Mouse (Mus musculus): ENCODE measurements around the gene 3110082I17Rik. TPM values are rescaled to one million over a fixed set of nuclear protein-coding genes. Genes with fewer than 3 reads are reported as not detected.

The 3110082I17Rik gene
- polyA plus RNA-seq, 2 experiments from 2014 or later = 2.5 to 6.8 TPM

DNA sequence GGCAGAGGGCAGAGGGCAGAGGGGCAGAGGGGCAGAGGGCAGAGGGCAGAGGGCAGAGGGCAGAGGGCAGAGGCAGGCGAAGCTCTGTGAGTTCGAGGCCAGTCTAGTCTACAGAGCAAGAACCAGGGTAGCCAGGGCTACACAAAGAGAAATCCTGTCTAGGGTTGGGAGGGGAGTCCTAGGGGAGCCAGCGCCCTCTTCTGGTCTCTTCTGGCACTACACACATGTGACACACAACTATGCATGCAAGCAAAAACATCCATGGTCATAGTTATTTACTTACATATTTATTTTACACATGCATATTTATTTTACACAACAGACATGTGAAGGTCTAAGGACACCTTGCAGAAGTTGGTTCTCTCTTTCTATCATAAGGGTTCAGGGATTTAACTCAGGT lies 42.8 kb downstream of the 3110082I17Rik start:
- ATAC-seq = no peak

DNA sequence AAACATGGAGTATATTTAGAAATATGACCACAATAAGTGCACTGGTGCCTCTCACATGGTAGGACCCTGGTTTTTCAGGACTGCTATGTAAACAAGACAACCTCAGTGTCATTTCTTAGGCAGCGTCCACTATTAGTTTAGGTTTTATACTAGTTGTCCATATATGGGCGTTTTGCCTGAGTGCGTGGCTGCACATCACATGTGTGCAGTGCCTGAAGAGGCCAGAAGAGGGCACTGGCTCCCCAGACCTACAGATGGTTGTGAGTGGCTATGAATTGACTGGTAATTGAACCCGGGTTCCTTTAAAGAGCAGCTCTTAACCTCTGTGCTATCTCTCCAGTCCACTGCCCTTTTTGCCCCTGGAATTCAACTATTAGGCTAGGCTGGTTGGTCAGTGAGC lies 43.4 kb downstream of the 3110082I17Rik start:
- no peak for ATAC-seq

DNA sequence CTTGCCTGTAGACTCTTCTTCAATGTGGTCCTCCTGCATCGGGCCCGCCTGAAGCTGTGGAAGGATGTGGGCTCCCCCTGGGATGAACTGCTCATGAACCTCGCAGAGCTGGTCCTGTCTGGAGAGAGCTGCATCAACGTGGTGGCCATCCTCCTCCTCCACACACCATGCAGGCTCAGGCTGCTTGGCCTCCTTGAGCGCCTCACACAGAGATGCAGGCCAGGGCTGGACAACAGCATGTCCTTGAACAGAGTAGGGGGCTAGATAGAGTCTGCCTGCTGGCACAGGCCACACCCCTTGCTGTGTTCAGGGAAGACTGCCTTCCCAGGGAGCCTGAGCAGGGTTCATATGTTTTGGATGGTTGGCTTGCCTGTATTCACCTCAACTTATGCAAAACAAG lies 45.3 kb downstream of the 3110082I17Rik start:
- ATAC-seq = no peak

- ATAC-seq = no peak
Observed at GRCm38 (mm10) chr5:139413545-139413944, 46.8 kb downstream of the 3110082I17Rik start.

DNA sequence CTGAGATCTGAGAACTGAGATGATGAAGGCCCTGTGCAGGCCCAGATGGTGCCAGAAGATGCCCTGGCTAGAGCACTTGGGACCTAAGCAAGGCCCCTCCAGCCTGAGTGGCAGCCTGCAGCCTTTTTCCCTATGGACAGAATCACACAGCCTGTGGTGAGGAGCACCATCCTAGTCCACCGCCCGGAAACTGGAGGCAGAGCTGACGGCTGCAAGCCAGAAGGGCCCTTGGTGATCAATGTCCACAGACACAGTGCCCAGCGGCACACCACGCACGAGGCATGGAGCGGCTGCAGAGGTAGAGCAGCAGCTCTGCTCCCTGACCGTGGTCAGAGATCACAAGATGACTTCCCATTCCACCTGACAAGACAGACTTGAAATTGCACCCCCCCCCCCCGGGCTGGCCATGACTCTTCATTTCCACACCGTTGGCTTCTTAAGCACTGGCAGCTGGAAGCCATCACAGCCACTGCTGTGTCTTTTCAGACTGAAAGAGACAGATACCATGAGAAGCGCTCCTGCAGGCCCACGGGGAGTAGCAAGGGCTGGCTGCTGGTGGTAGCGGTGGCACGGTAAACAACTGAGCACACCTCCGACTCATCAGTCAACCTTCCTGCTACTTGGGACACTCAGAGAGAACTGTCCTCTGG lies 48.5 kb downstream of the 3110082I17Rik start:
- no peak for ATAC-seq

- ATAC-seq = no peak
Observed at GRCm38 (mm10) chr5:139411117-139411516, 49.2 kb downstream of the 3110082I17Rik start.

DNA sequence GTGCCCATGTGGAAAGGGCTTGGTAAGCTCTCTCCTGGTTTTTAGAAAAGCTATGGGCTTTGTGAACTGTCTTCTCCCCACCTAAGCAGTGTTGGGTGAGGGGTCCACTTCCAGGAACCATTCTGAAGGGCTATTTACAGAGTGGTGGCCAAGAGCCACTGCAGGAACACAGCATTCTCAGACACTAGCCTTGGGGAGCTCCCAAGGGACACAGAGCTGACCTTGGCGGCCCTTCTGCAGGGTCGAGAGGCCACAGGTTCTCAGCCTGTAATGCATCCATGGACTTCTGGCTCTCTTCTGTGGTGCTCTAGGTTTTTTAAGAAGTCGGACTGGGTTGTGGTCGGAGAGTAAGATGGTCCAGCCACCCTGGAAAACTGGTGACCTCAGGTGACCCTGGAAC lies 50.3 kb downstream of the 3110082I17Rik start:
- no peak for ATAC-seq

DNA sequence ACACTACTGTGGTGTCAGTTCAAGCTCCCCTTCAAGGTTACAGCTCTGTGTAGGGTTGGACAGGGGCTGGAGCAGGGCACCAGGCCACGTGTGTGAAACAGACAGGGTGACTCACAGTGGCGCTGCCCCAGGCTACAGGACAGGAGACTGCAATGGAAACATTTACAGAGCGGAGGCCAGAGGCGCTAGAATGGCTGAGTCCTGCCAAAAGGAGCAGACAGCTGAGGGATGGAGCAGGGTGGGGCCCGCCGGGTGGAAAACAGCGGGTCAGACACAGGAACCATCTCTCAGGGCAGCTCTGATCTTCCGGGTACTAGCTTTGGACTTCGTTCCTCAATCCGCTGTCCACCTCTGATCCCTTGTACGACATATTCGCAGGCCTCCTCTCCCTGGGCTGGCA lies 50.9 kb downstream of the 3110082I17Rik start:
- ATAC-seq = no peak

GRCm38 (mm10) chr5:139408511-139408910 lies 51.8 kb downstream of the 3110082I17Rik start:
- ATAC-seq = no peak

- ATAC-seq = no peak
Observed at GRCm38 (mm10) chr5:139407121-139407885, 53.0 kb downstream of the 3110082I17Rik start.

DNA sequence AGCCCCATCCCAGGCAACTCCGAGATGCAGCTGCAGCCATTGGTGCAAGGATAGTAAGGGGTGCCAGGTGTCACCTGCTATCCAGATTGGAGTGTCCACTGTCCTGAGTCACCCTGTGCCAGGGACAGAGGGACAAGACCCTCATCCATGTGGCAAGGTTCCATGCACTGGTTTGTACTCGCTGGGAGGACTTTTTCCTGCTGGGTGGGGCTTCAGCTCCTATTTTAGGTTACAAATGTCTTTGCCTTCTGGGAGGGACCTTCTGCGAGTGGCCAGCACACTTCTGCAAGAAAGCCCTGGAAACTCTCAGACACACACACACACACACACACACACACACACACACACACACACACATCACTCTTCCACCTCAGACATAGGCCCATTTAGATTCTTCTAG lies 54.4 kb downstream of the 3110082I17Rik start:
- ATAC-seq = no peak

- ATAC-seq = no peak
Observed at GRCm38 (mm10) chr5:139405478-139405877, 54.8 kb downstream of the 3110082I17Rik start.

DNA sequence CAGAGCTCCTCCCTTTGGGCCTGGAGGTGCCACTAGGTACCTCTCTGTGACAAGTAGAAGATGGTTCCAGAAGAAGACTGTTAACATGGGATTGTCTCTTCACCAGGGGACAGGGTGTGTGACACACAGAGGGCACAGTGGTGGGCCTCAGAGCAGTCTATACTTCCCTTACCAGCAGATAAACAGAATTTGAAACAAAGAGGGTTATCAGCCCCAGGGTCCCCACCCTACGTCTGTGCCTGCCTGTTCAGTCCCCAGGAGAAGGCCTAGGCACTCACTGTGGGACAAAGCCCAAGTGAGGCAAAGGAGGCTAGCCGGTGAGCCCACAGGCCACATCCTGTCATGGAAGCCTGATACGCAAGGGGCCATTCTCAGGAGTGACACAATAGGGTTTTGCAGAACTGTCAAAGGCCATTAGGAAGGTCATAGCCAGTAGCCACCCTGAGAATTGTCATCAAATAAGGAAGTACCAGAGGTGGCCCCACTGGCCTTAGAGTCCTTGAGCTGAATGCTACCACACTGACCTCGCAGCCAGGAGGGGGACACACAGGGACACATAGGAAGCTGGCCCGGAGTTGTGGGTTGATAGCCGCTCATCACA lies 55.4 kb downstream of the 3110082I17Rik start, which contains the start of gene C130050O18Rik:
Gene C130050O18Rik, plus strand, starts transcription at position 480 of the 601 bp plus-strand sequence.
- no peak for ATAC-seq

DNA sequence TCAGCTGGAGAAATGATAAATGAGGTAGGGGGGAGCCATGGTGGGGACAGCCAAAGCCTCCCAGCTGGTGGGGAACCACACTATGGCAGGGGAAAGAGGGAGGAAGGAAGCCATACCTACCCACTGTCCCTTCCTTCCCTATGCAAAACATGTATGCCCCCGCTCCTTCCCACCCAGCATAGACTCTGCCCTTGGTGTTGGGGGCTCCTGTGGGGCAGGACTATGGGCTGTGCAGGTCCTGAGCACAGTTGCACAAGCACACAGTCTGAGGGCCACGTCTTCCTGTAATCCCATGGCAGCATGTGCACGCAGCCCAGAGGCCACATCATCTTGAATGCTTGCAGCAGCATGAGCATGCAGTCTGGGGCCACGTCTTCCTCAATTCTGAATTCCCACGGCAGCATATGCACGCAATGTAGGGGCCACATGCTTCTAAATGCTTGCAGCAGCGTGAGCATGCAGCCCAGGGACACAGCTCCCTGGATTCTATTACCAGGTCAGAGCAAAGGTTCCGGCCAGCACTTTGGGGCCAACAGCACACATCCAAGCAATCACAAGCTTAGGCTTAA lies 56.6 kb downstream of the 3110082I17Rik start:
- no peak for ATAC-seq

- no peak for ATAC-seq
Observed at GRCm38 (mm10) chr5:139402106-139402505, 58.2 kb downstream of the 3110082I17Rik start.

GRCm38 (mm10) chr5:139399991-139400390 lies 60.3 kb downstream of the 3110082I17Rik start:
- no peak for ATAC-seq

DNA sequence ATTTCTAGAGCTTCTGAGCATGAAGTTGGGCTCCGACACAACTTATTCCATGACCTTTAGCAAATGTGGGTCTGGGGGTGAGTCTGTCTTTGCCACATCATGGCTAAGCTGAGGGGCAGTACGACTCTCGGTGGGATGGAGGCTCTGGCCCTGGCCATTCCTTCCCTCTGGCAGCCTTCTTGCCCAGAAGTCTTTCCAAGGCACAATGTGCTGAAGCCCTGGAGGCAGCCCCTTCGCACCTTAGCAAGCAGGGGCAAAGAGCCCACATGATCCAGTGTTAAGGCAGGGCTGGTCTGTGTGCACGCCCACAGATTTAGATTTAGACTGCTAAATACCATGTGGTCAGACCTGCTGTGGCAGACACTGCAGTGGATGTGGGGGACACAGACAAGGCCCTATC lies 61.5 kb downstream of the 3110082I17Rik start:
- no peak for ATAC-seq

DNA sequence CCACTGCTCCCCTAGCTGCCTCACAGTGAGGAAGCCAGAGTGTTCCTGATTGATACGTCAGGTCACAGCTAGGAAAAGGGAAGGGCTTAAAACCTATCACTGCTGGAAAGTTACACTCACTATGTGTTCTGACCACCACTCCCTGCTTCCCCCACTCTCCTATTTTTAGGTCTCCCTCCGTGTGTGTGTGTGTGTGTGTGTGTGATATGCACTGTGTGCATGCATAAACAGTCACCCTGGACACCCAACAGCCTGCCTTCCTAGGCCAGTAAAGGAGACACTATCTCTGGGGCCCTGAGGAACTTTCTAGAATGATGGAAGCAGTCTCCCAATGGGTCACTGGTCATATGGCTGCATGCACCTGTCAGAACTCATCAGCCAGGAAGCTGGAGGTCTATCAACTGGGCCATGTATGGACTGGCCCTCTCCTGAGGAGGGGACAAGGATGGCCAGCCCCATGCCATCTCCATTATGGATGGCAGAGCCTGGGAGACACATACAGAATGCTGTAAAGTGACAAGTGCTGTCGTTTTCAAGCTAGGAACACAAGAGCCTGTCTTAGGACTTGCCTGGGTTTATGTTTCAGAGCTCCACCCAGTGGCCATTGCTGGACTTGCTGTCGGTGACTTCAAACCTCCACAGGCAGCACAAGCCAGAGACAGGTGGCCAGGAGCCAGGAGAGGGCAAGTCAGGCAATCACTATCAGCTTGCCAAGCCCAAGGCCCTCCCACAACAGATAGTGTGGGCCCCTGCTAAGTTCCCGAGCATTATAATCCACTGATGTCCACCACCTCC lies 62.2 kb downstream of the 3110082I17Rik start:
- peak; percentile 90 for ATAC-seq

DNA sequence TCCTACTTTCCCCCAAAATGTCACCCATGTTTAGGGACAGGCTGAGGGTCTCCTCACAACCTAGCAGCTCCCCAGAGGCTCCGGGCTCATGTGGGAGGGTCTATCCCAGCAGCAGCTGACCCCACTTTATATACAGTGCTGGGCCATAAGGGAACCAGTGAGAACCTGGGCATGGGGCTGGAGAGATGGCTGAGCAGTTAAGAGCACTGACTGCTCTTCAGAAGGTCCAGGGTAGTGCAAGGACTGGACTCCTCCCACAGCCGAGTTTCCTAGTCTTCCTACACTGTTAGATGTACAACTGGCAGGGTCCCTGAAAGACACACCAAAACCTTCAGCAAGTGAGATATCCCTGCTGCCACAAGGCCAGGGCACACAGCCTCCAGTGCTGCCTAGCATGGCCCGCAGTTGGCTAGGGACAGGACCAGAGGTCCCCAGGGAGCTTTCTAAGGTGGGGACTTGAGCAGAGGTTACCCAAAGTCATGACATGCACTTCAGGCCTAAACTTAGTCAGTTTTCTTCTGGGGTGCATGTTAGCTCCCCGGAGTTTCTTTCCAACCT lies 62.9 kb downstream of the 3110082I17Rik start:
- ATAC-seq = no peak

GRCm38 (mm10) chr5:139395528-139395927 lies 64.8 kb downstream of the 3110082I17Rik start:
- no peak for ATAC-seq

DNA sequence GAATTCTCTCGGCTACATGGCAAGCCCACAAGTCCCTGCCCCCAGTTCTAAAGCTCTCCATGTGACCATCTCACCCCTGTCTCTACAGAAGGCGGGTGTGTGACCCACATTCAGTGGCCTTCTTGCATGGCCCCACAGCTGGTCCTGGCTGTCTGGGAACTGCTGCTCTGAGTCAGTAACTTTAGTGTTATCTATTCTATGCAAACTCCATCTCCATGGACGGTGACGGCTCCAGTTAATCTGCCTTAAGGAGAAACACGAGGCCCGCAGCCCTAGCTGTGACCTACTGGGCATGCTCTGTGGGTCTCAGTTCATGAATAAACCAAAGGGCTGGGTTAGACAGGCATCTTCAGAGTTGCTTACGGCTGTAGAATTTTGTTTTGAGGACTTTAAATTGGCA lies 65.9 kb downstream of the 3110082I17Rik start:
- no peak for ATAC-seq

DNA sequence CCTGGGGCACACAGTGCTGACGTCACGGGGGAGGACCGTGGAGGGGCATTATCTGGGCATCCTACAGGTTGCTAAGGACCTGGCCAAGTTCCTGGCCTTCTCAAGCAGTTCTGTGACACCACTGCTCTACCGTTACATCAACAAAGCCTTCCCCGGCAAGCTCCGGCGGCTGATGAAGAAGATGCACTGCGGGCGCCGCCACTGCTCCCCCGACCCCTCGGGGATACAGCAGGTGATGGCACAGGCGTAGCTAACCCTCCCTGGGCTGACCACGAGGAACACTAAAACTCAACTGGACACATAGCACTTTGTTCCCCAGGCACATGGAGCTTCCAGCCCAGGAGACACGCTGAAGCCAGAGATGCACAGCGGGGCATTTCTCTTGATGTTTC lies 67.1 kb downstream of the 3110082I17Rik start:
- no peak for ATAC-seq

Data from CD4-positive, CD25-positive, alpha-beta regulatory T cell, adult 4 months (primary cell).